Mouse (Mus musculus): ENCODE measurements around the gene Rbm41. TPM values are rescaled to one million over a fixed set of nuclear protein-coding genes. Genes with fewer than 3 reads are reported as not detected.

Rbm41 gene
- polyA plus RNA-seq (2015; fragmentation: Nextera tagmentation; extraction: Ambion mirVana), result 6.3 and 7.1 TPM in 2 replicates

DNA sequence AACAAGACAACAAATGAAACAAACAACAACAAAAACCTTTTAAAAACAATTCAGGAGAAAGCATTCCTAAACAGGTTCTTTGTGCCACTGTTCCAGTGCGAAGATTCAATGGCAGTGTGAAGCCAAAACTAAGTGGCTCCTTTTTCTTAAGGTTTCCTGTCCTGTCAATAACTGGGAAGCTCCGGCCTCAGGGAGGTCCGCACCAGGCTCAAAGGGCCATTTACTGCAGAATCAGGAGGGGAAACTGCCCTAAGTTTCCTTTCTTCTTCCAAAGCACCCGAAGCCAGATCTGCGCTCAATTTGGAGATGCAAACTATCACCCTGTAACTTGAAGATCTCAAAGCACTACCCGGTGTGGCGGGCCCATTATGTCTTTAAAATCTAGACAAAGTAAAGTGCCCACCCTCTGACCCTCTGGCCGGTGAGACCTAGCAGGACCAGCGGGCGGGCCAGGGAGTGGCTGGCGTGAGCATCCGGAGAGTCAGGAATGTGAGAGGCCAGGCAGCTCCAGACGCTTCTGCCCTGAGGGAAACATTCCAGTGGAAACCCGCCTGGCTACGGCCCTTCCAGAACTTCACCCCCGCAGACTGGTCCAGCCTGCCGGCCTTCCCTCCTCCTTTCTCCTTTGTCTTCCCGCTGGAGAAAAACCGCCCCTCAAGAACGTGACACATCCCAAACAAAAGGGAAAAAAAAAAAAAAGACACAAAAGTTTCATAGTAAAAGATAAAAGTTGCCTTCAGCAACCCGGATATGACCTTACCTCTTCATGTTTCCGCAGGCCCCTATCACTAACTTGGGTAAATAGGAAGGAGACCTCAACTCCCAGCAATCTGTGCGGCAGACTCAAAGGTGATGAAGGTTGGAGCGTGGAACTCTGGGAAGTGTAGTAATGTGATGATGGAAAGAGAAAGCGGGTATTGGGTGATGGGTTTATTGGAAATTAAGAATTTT lies at the start of gene Rbm41:
Rbm41 (minus strand) TSS at position 856 of the 951 bp plus-strand sequence.
- 27% methylated on average over 22 of the region's 25 CpGs for WGBS
- Histone ChIP-seq H3K27ac (peak within 1 kb of the TSS; percentile 54), H3K36me3 (peaks cover 3% of the 10 kb centered on the region; the same call in 1 of the 2 replicates), H3K4me2 (replicated peaks) (peak within 1 kb of the TSS; percentile 55), H3K9ac (replicated peaks) (peak within 1 kb of the TSS; percentile 64), H3K27me3 (peaks cover 15% of the 10 kb centered on the region; the same call in 1 of the 2 replicates), H3K4me1 (replicated peaks) (no peaks in the 10 kb centered on the region), H3K4me3 (replicated peaks) (peak within 1 kb of the TSS; percentile 53), H3K9me3 (no peaks in the 10 kb centered on the region)
- ATAC-seq, result peak; percentile 95

DNA sequence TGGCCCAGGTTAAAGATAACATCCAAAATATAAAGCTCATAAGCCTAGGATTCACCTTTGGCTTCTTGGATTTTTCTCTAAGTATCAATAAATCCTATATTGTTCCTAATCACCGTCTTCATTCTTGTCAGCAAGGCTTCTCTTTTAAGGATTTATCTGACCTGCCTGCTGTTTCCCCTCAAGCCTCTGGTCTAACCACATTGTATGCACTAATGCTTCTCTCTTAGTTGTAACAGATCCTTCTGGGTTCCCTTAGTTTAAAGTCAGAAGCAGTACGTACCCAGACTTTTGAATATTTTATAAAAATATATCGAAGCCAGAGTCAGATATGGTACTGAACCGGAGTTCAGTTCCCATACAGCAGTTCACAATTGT lies 283 bp upstream of the Rbm41 start:
- peak; percentile 70 for ATAC-seq
- H3K36me3 ChIP-seq, result peaks cover 3% of the 10 kb centered on the region; the same call in 1 of the 2 replicates
- no peaks in the 10 kb centered on the region for H3K4me1 ChIP-seq (replicated peaks)
- WGBS, result 84% methylated on average over 4 of the region's 4 CpGs
- peaks cover 15% of the 10 kb centered on the region for H3K27me3 ChIP-seq
- H3K4me3 ChIP-seq (replicated peaks), result peak overlapping the region; percentile 53; the same call in 1 of the 2 replicates
- H3K27ac ChIP-seq, result no peak overlapping the region
- no peaks in the 10 kb centered on the region for H3K9me3 ChIP-seq
- H3K4me2 ChIP-seq (replicated peaks), result no peak overlapping the region
- no peak overlapping the region for H3K9ac ChIP-seq (replicated peaks)

DNA sequence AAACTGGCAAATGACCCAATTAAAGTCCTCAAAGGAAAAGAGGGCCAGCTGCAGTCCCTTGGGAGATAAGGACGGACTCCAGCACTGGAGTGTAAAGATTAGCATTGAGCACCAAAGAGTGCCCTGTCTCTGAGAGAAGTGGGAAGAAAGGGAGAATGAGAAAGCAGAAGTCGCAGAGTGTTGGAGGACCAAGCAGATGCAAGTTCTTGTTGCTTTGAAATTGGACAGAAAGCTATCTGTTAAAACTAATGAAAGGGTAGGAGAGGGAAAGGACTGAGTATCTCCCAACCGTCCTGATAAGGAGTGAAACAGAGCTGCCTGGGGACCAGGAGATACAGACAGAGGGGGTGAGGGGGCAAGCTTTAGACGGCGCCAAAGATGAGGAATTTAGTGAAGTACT lies 16.3 kb downstream of the Rbm41 start:
- Histone ChIP-seq H3K27ac (no peak overlapping the region), H3K4me3 (replicated peaks) (no peak overlapping the region), H3K9ac (replicated peaks) (no peak overlapping the region), H3K4me2 (replicated peaks) (no peak overlapping the region), H3K36me3 (0 out of 2 replicates have a peak, but pooled peaks cover 2% of the 10 kb centered on the region), H3K4me1 (replicated peaks) (no peaks in the 10 kb centered on the region), H3K9me3 (no peaks in the 10 kb centered on the region), H3K27me3 (peaks cover 18% of the 10 kb centered on the region)
- no peak for ATAC-seq
- WGBS, result 75% methylated on average over 5 of the region's 5 CpGs

DNA sequence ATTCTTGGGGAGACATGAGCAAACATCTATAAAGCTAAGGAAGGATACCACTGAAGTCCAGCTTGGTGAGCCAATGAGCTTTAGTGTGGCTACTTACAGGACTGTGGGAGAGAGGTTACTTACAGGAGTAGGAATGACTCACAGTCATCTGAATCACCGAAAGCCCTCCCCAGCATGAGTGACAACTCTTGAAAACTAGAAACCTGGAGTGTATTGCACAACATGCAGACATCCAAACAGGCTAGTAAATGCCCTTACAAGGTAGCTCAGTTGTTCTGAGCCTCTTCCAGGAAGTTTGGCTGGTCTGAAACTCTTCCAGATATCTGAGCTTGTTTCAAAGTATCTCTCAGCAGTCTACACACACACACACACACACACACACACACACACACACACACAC lies 64.9 kb downstream of the Rbm41 start:
- no peak overlapping the region for H3K27ac ChIP-seq
- H3K36me3 ChIP-seq, result no peaks in the 10 kb centered on the region
- H3K4me3 ChIP-seq (replicated peaks), result no peak overlapping the region
- peaks cover 5% of the 10 kb centered on the region; the same call in 1 of the 2 replicates for H3K27me3 ChIP-seq
- ATAC-seq, result no peak
- H3K9ac ChIP-seq (replicated peaks), result no peak overlapping the region
- H3K4me1 ChIP-seq (replicated peaks), result no peaks in the 10 kb centered on the region
- H3K9me3 ChIP-seq, result no peaks in the 10 kb centered on the region
- WGBS, result 100% methylated on average over 1 of the region's 1 CpGs
- H3K4me2 ChIP-seq (replicated peaks), result no peak overlapping the region

DNA sequence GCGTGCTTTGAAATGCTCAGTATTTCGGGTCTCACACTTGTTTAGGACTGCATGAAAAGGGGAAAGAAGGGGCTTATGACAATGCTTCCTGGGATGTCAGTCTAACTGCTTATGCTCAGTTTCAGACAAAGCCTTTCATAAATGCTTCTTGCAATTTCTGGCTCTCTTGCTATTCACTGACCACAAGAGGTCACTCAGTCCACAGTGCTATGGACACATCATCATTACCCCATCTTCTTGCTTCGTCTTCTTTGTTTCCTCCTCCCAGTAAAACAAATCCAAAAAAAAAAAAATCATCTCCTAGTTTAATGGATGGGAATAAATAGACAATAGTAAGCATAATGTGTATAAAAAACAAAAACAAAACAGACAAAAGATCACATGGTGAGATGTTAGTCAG lies 65.9 kb downstream of the Rbm41 start:
- Histone ChIP-seq H3K4me1 (replicated peaks) (no peaks in the 10 kb centered on the region), H3K27me3 (peaks cover 5% of the 10 kb centered on the region; the same call in 1 of the 2 replicates), H3K4me2 (replicated peaks) (no peak overlapping the region), H3K9me3 (no peaks in the 10 kb centered on the region), H3K36me3 (no peaks in the 10 kb centered on the region), H3K4me3 (replicated peaks) (no peak overlapping the region), H3K9ac (replicated peaks) (no peak overlapping the region), H3K27ac (no peak overlapping the region)
- 66% methylated on average over 3 of the region's 3 CpGs for WGBS
- ATAC-seq, result no peak

DNA sequence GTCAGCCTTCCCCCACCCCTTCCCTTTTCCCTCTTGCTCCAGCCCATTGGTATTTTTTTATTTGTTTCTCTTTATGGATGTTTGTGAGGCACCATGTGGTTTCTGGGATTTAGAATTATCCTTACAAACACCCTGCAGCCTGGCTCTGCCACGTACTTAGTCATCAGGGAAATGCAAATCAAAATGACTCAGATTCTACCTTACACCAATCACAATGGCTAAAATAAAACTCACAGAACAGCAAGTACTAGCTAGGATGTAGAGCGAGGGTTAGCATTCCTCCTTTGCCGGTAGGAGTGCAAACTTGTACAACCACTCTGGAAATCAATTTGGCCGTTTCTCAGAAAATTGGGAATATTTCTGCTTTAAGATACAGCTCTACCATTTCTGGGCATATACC lies 77.8 kb downstream of the Rbm41 start:
- Histone ChIP-seq H3K9me3 (no peaks in the 10 kb centered on the region), H3K9ac (replicated peaks) (no peak overlapping the region), H3K4me2 (replicated peaks) (no peak overlapping the region), H3K27me3 (peaks cover under 1% of the 10 kb centered on the region; the same call in 1 of the 2 replicates), H3K27ac (no peak overlapping the region), H3K4me3 (replicated peaks) (no peak overlapping the region), H3K4me1 (replicated peaks) (no peaks in the 10 kb centered on the region), H3K36me3 (no peaks in the 10 kb centered on the region)
- 77% methylated on average over 4 of the region's 4 CpGs for whole genome bisulfite sequencing
- no peak for ATAC-seq

DNA sequence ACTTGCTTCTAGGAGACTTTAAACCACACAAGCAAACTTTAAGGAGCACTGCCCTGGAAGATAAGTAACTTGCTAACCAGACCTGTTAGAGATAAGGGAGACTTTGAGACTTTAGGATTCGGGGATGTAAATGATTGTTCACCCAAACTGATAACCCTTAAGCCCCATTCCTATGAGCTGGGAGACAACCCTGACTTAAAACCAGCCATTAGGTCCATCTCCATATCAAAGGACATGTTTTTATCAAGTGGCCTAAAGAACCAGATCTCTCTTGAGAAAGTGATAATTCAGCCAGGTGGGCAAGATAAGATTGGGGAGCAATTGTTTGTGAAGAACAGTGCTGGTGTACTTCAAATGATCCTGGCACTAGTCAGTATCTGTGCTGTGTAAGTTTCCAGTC lies 107.0 kb downstream of the Rbm41 start:
- ATAC-seq, result no peak
- Histone ChIP-seq H3K27ac (no peak overlapping the region), H3K4me1 (replicated peaks) (no peaks in the 10 kb centered on the region), H3K27me3 (peaks cover 2% of the 10 kb centered on the region; the same call in 1 of the 2 replicates), H3K9me3 (no peaks in the 10 kb centered on the region), H3K9ac (replicated peaks) (no peak overlapping the region), H3K4me3 (replicated peaks) (no peak overlapping the region), H3K4me2 (replicated peaks) (no peak overlapping the region), H3K36me3 (no peaks in the 10 kb centered on the region)
- 68% methylated on average over 1 of the region's 1 CpGs for WGBS

DNA sequence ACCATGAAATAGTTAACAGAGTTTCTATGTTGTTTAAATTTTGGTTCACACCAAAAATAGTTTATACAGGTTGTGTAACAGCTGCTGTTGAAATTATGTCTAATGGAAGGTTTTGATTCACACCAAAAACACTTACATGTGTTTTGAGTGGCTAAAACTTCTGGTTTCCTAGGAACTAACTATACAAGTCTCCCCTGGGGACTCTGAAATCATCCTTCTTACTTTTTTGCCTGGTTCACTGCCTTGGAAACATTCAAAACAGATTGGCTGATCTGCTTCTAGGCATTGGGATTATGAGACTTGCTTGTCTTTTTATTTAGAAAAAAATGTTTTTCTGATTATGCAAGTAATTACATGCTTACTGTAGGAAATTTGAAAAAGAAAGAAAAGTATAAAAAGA lies 115.2 kb downstream of the Rbm41 start:
- no peaks in the 10 kb centered on the region for H3K9me3 ChIP-seq
- H3K27me3 ChIP-seq, result peaks cover 22% of the 10 kb centered on the region; the same call in 1 of the 2 replicates
- H3K27ac ChIP-seq, result no peak overlapping the region
- no peak overlapping the region for H3K4me3 ChIP-seq (replicated peaks)
- H3K4me2 ChIP-seq (replicated peaks), result no peak overlapping the region
- no peak overlapping the region for H3K9ac ChIP-seq (replicated peaks)
- no peak for ATAC-seq
- H3K4me1 ChIP-seq (replicated peaks), result no peaks in the 10 kb centered on the region
- H3K36me3 ChIP-seq, result no peaks in the 10 kb centered on the region

DNA sequence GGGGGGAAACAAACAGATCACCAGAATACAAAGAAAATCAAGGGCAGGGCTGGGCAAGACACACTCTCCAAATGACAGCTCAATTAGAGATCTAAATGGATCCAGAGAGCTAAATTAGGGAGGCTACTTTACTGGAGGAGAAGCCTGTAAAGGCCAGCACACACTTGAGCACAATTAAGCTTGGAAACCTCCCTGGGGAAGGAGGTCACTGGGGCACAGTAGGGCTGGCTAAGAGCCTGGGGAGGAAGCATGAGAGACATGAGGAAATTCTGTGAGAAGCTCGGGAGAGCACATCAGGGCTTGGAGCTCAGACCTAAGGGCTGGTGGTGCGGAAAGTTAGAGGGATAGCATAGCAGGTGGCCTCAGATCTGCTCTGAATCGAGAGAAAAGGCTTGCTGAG lies 120.5 kb downstream of the Rbm41 start:
- H3K9me3 ChIP-seq, result no peaks in the 10 kb centered on the region
- H3K4me1 ChIP-seq (replicated peaks), result peaks cover 4% of the 10 kb centered on the region; the same call in 1 of the 2 replicates
- H3K4me2 ChIP-seq (replicated peaks), result no peak overlapping the region
- H3K27ac ChIP-seq, result no peak overlapping the region
- no peak overlapping the region for H3K4me3 ChIP-seq (replicated peaks)
- H3K36me3 ChIP-seq, result no peaks in the 10 kb centered on the region
- H3K9ac ChIP-seq (replicated peaks), result no peak overlapping the region
- 14% methylated on average over 3 of the region's 3 CpGs for WGBS
- no peak for ATAC-seq
- peaks cover 52% of the 10 kb centered on the region; the same call in 1 of the 2 replicates for H3K27me3 ChIP-seq

- no peaks in the 10 kb centered on the region for H3K9me3 ChIP-seq
- ATAC-seq, result no peak
- no peak overlapping the region for H3K4me2 ChIP-seq (replicated peaks)
- no peak overlapping the region for H3K4me3 ChIP-seq (replicated peaks)
- no peak overlapping the region for H3K9ac ChIP-seq (replicated peaks)
- 86% methylated on average over 7 of the region's 7 CpGs for WGBS
- H3K4me1 ChIP-seq (replicated peaks), result peaks cover 4% of the 10 kb centered on the region; the same call in 1 of the 2 replicates
- no peak overlapping the region for H3K27ac ChIP-seq
- peaks cover 56% of the 10 kb centered on the region; the same call in 1 of the 2 replicates for H3K27me3 ChIP-seq
- H3K36me3 ChIP-seq, result no peaks in the 10 kb centered on the region
These were observed 121.3 kb downstream of the Rbm41 start for GRCm38 (mm10) chrX:139877105-139877504.

DNA sequence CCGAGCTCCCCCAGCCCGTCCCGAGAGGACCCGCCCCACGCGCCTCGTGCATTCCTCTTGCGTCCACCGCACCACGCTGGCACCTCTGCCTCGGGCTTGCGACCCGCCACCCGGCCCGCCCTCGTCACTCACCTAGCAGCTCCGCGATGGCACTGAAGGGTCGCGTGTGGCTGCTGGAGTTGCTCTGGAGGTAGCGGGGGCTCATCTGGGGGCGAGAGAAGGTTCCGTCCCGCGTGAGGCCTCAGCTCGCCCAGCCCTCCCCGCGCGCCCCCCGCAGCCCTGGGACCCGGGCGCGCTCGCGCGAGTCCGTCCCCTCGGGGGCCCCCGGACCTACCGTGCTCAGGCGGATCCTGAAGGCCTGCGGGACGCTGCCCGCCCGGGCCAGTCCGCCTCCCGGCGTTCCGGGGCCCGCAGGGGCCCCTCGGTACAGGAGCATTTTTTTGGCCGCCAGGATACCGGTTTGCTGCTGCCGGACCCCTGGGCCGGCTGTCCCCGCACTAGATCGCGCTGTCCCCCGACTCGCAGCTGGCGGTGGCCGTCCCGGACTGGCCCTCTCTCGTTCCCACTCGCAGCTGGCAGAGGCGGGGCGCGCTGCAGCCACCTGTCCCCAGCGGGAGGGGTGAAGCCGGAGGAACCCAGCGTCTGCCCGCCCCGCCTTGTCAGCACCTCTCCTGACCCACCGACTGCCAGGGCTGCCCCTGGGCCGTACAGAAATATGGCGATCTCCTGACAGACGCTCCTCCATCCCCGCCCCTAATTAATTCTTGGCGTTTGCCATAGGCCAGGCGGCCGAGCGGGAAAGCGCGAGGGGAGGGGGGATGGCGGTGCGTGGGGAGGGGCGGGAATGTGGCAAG lies 127.2 kb downstream of the Rbm41 start, which contains the start of gene Morc4:
Morc4 (minus strand) TSS at position 740 of the 854 bp plus-strand sequence.
- H3K27ac ChIP-seq, result peak within 1 kb of the TSS; percentile 51; the same call in 1 of the 2 replicates
- peak; percentile 96 for ATAC-seq
- peaks cover 39% of the 10 kb centered on the region; the same call in 1 of the 2 replicates for H3K27me3 ChIP-seq
- peak within 1 kb of the TSS; percentile 66 for H3K4me2 ChIP-seq (replicated peaks)
- 0 out of 2 replicates have a peak, but pooled peaks cover 2% of the 10 kb centered on the region for H3K4me1 ChIP-seq (replicated peaks)
- no peaks in the 10 kb centered on the region for H3K36me3 ChIP-seq
- 29% methylated on average over 74 of the region's 87 CpGs for WGBS
- peak within 1 kb of the TSS; percentile 64 for H3K9ac ChIP-seq (replicated peaks)
- H3K9me3 ChIP-seq, result no peaks in the 10 kb centered on the region
- peak within 1 kb of the TSS; percentile 60 for H3K4me3 ChIP-seq (replicated peaks)

Data from midbrain, embryonic 13.5 days (tissue).